Mouse (Mus musculus): ENCODE results near the gene Cdk9.

DNA sequence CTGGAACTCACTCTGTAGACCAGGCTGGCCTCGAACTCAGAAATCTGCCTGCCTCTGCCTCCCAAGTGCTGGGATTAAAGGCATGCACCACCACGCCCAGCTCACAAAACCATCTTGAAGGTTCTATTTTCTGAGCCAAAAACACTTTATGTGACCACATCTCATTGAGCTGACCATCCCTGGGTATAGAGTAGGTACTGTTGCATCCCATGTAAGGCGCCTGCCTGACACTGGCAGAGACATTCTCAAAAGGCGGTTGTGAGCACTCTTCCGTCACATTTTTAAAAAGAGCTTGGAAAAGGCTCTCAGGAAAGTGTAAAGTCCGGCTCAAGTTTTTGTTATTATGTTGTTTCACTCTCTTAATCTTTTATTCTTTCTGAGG, 43.8 kb upstream of the Cdk9 start:
- TF ChIP-seq CTCF (IDR thresholded peaks at IDR 0.05; ENCODE audit: low read depth, low read length): no peak
- TF ChIP-seq POLR2A (IDR thresholded peaks at IDR 0.05; ENCODE audit: borderline replicate concordance, low read depth, low read length): no peak
